Mouse (Mus musculus): ENCODE results near the gene Plpp1. TPM values are rescaled to one million over a fixed set of nuclear protein-coding genes. Genes with fewer than 3 reads are reported as not detected.

Plpp1 gene
- total RNA-seq, 2 experiments from 2014 or later = 50.8 to 82.2 TPM

DNA sequence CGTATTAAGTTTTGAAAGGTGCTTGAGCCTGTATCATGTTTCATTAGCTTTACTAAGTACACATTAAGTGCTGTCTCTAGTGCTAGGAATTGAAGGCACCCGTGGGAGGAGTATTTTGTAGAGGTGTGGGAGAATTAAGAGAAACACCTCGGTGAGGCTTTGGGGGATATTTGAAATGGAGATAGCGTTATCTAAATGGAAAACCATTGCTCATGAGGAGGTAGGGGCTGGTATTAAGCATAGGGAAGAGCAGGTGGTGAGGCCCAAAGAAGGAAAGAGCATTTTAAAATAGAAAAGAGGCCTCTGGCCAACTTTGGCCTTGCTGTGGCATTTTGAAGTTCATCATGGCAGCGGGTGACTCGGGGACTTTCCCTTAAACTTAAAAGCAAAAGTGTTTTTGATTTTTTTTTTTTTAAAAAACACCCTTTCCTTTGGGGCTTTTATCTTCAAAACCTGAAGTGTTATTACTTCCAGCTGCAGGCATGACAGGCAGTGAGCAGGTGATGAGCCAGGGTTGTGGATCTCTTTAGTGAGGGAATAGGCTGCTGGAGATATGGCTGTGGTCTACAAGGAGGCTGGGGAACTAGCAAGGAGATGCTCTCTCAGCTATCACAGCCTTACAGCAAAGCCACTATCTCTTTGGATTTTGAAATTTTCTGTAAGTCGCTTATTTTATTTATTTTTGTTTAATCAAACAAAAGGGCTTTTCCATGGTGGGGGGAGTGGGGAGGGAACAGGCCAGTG, 9.1 kb downstream of the Plpp1 start:
- ATAC-seq (replicated peaks; ENCODE audit: low FRiP score, poor library complexity, severe bottlenecking) = no peak

- no peak for ATAC-seq (replicated peaks; ENCODE audit: low FRiP score, poor library complexity, severe bottlenecking)
Observed at GRCm38 (mm10) chr13:112810248-112810645, 9.7 kb downstream of the Plpp1 start.

GRCm38 (mm10) chr13:112810751-112811150, 10.2 kb downstream of the Plpp1 start:
- no peak for ATAC-seq (replicated peaks; ENCODE audit: low FRiP score, poor library complexity, severe bottlenecking)

- no peak for ATAC-seq (replicated peaks; ENCODE audit: low FRiP score, poor library complexity, severe bottlenecking)
Observed at GRCm38 (mm10) chr13:112811708-112812403, 11.3 kb downstream of the Plpp1 start.

- ATAC-seq (replicated peaks; ENCODE audit: low FRiP score, poor library complexity, severe bottlenecking) = peak; percentile 88
Observed at GRCm38 (mm10) chr13:112815996-112816395, 15.4 kb downstream of the Plpp1 start.

GRCm38 (mm10) chr13:112818125-112818524, 17.5 kb downstream of the Plpp1 start:
- ATAC-seq (replicated peaks; ENCODE audit: low FRiP score, poor library complexity, severe bottlenecking) = no peak

DNA sequence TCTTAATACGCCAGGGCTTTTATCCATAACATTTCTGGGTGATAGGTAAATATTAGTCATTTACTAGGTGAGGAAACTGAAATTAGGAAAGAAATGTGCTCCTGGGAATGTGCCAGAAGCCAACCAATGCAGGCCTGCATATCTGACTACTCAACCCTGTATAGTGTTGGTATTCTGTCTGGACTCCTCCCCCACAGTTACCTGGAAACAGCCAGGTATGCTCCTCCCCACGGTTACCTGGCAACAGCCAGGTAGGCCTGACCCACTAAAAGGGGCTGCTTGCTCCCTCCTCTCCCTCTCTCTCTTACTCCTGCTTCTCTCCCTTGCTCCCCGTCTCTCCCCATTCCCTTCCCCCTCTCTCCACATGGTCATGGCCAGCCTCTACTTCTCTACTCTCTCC, 21.8 kb downstream of the Plpp1 start:
- no peak for ATAC-seq (replicated peaks; ENCODE audit: low FRiP score, poor library complexity, severe bottlenecking)

GRCm38 (mm10) chr13:112823236-112823910, 22.8 kb downstream of the Plpp1 start:
- ATAC-seq (replicated peaks; ENCODE audit: low FRiP score, poor library complexity, severe bottlenecking) = no peak

- ATAC-seq (replicated peaks; ENCODE audit: low FRiP score, poor library complexity, severe bottlenecking) = no peak
Observed at GRCm38 (mm10) chr13:112823911-112824648, 23.5 kb downstream of the Plpp1 start.

DNA sequence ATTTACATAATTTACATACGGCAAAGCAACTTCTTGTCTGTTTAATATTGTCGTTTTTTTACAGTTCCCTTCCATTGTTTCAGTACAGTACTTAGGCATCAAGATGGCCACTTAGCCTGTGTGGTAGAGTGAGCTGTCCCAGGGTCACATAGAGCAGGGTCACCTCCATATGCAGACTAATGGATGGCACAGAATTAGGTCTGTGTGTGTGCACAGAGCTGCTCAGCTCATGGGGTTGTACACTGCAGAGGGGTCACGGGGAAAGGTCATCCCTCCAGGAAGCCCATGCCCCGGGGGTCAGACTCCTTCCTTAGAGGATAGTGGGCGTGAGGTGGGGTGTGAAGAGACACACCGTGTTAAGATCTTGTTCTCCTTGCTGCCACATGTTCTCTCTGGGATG, 24.9 kb downstream of the Plpp1 start:
- ATAC-seq (replicated peaks; ENCODE audit: low FRiP score, poor library complexity, severe bottlenecking) = no peak; the same call in 1 of the 2 replicates

- ATAC-seq (replicated peaks; ENCODE audit: low FRiP score, poor library complexity, severe bottlenecking) = no peak
Observed at GRCm38 (mm10) chr13:112829619-112830018, 29.0 kb downstream of the Plpp1 start.

DNA sequence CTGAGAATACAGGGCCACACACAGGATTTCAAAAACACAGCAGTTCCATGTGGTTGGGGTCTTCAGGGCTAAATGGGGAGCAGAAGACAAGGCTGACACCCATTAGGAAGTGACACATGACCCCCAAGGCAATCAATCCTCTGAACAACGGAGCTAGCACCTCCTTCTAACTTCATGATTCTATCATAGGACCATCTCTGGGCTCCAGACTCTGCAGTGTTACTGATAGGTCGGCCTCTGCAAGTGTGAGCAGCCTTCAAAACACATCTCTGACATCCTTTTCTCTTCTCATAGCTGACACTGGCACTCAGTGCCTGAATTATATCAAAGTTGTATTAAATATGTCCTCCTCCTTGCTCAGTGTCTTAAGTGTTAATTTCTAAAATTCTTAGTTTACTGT, 32.0 kb downstream of the Plpp1 start:
- ATAC-seq (replicated peaks; ENCODE audit: low FRiP score, poor library complexity, severe bottlenecking) = no peak

GRCm38 (mm10) chr13:112833253-112833894, 32.8 kb downstream of the Plpp1 start:
- peak; percentile 65 for ATAC-seq (replicated peaks; ENCODE audit: low FRiP score, poor library complexity, severe bottlenecking)

DNA sequence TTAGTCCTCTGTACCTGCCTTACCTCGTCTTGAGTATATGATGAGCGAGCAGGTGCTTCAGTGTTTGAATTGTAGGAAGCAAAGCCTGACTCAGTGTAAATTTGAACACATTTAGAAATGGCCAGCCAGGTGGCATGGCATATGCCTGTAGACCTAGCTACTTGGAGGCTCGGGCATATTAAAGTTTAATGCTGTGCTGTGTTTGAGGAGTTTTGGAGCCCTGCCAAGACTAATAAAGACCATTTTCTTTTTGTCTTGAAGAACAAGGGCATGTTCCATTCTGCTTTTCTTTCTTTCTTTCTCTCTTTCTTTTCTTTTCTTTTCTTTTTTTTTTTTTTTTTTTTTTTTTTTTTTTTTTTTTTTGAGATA, 33.3 kb downstream of the Plpp1 start:
- ATAC-seq (replicated peaks; ENCODE audit: low FRiP score, poor library complexity, severe bottlenecking) = no peak

DNA sequence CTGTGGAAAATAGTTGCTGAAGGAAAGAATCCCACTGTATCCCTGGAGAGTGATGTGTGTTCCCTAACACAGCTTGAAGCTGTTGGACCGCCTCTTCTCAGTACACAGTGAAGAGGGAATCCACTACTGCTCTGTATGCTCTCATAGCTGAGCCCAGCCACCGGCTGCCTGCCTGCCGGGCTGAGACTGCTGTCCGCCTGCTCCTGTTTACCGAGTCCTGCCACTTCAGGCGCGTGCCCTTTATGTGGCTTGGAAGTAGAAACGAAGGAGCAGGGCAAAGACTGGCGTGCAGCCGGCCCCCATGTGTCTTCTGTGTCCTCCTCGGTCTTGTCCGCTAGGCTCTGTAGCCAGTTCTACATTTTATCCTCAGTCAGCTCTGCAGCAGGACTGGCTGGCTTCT, 34.5 kb downstream of the Plpp1 start:
- ATAC-seq (replicated peaks; ENCODE audit: low FRiP score, poor library complexity, severe bottlenecking) = no peak

DNA sequence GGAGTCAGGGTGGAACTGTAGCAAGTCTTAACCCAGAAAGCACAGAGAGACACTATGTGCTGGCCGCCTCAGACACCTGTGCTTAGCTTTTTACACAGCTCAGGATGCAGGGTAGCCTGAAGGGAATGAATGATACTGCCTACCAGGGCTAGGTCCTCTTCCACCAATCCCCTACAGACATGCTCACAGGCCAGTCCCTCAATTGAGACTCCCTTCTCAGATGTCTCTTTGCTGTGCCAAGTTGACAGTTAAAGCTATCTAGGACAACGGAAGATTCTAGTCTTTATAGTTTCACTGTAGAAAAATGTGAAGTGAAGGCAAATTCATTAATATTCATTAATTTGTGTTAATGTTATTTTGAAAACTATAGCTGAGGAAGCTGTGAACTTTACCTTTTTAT, 36.4 kb downstream of the Plpp1 start:
- no peak for ATAC-seq (replicated peaks; ENCODE audit: low FRiP score, poor library complexity, severe bottlenecking)

DNA sequence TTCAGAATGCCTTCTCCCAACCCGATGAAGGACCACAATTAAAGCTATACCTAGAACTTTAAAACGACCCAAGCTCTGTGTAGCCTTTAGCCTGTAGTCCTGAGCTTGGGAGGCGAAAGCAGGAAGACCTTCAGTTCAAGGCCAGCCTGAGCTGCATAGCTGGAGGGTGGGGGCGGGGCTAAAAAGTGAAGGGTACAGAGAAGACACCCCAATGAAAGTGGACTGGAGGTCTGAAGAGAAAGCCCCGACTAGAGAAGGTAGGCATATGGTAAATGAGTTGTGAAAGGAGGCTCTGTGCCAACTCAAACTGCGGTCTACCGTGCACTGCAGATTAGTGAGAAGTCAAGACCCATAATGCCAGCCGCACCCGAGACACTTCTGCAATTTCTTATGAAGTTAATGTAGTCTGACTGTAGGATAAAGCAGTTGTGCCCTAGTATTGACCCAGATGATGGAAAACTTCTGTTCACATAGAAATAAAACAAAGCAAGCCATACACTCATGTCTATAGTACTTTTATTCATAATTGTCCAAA, 37.1 kb downstream of the Plpp1 start:
- ATAC-seq (replicated peaks; ENCODE audit: low FRiP score, poor library complexity, severe bottlenecking) = peak; percentile 57

DNA sequence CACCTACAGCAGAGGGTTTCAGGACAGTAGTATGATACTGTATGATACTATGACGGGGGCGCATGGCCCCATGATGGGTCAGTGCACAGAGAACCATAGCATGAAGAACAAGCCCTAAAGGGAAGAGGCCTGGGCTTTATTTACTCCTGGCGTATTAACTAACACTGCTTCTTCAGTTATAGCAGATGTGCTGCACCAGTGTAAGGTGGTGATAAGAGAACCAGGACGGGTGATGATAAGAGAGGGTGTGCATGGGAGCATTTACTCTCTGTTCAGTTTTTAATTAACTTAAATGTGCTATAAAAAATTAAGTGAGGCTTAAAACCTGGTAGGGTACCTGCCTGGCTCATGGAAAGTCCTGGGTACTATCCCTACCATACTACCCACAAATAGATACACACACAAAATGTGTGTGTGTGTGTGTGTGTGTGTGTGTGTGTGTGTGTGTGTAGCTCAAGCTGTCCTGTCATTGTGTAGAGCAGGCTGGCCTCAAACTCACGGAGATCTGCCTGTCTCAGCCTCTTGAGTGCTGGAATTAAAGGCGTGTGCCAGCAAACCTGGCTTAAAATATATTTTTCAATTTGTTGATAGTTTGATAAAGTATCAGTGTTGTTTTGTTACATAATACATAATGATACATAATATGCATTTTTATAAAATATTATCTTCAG, 38.1 kb downstream of the Plpp1 start:
- peak; percentile 90 for ATAC-seq (replicated peaks; ENCODE audit: low FRiP score, poor library complexity, severe bottlenecking)

Measured in erythroid progenitor cell, adult 5-6 weeks (primary cell).